Mouse (Mus musculus): ENCODE measurements around the gene Rin2.

- TF ChIP-seq TAL1 (IDR thresholded peaks at IDR 0.05; ENCODE audit: low read length), result no peak
- no peak for TF ChIP-seq GATA1 (IDR thresholded peaks at IDR 0.05; ENCODE audit: low read length)
Measured at GRCm38 (mm10) chr2:145753973-145754372, 79.0 kb downstream of the Rin2 start.
